ENCODE assay signal across 9 mouse cellular contexts in the genomic region with DNA sequence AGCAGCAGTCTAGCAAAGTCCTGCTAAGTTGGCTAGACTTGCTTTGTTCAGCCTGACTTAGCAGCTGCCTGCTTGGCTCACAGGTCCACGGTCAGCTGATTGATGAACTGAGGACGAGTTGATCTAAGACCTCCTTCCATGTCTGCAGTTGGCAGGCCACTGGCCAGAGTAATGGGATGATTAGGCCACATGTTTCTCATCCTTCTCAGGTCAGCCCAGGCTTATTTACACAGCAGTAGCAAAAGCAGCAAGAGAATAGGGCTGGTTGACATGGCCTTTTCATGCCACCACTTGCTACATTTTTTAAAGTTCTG. TPM values are rescaled to one million over a fixed set of nuclear protein-coding genes. Genes with fewer than 3 reads are reported as not detected.
A peak's percentile ranks its signal among the peaks of the same experiment; 100 is the strongest.
DNase-seq lines count a peak whose midpoint lies in the region; ATAC-seq lines count a peak whose summit lies in the region.
"Had no signal": no experiment of that assay in that cellular context is flagged by ENCODE, and none has a peak within 500 bp of the region (broad histone marks: within the 10 kb centered on the region; RNA-seq: fewer than 3 reads in every experiment).

No protein-coding gene starts in this region.

- H3K27ac ChIP-seq in neural tube, embryonic 15.5 days (replicated peaks): no peak overlapping the region
- 0 out of 2 replicates have a peak overlapping the region, but pooled peaks have one; percentile 68 for H3K27ac ChIP-seq in limb, embryonic 11.5 days (replicated peaks; ENCODE audit: low read depth, low read length)
- H3K27ac ChIP-seq: midbrain, embryonic 10.5 days had no signal

- no peaks in the 10 kb centered on the region for H3K27me3 ChIP-seq in neural tube, embryonic 15.5 days (replicated peaks)
- no peaks in the 10 kb centered on the region for H3K27me3 ChIP-seq in limb, embryonic 11.5 days (ENCODE audit: control insufficient read depth, insufficient read depth, low read length)

- H3K4me3 ChIP-seq in neural tube, embryonic 15.5 days (replicated peaks): no peak overlapping the region
- no peak overlapping the region for H3K4me3 ChIP-seq in limb, embryonic 11.5 days (ENCODE audit: low read depth, low read length)
- H3K4me3 ChIP-seq: midbrain, embryonic 10.5 days had no signal

- no peak overlapping the region for H3K4me2 ChIP-seq in neural tube, embryonic 15.5 days
- H3K4me2 ChIP-seq in limb, embryonic 11.5 days (ENCODE audit: low read depth, severe bottlenecking): no peak overlapping the region

- H3K9me3 ChIP-seq in neural tube, embryonic 15.5 days (replicated peaks): no peaks in the 10 kb centered on the region
- H3K9me3 ChIP-seq in limb, embryonic 11.5 days (ENCODE audit: control insufficient read depth, low read length): no peaks in the 10 kb centered on the region
- H3K9me3 ChIP-seq: midbrain, embryonic 10.5 days had no signal

- ATAC-seq in neural tube, embryonic 15.5 days (ENCODE audit: low FRiP score): no peak
- ATAC-seq in limb, embryonic 11.5 days (ENCODE audit: insufficient number of reproducible peaks, low FRiP score, low TSS enrichment, low read depth): no peak

- no peak overlapping the region for H3K9ac ChIP-seq in neural tube, embryonic 15.5 days (replicated peaks)
- H3K9ac ChIP-seq in limb, embryonic 11.5 days (ENCODE audit: low read length): no peak overlapping the region

- H3K4me1 ChIP-seq in neural tube, embryonic 15.5 days: 0 out of 2 replicates have a peak, but pooled peaks cover 2% of the 10 kb centered on the region
- 0 out of 2 replicates have a peak, but pooled peaks cover 3% of the 10 kb centered on the region for H3K4me1 ChIP-seq in limb, embryonic 11.5 days (ENCODE audit: control insufficient read depth, insufficient read depth, low read length)
- H3K4me1 ChIP-seq: midbrain, embryonic 10.5 days had no signal

- 45% methylated on average over 2 of the region's 2 CpGs for WGBS in neural tube, embryonic 15.5 days
- WGBS in limb, embryonic 11.5 days: 13% methylated on average over 2 of the region's 2 CpGs

- DNase-seq in cerebellum, postnatal 14 days: peak; percentile 10 to 15
- DNase-seq in cerebellum, adult 11 months: no peak
- DNase-seq in neural tube, embryonic 10.5 days (ENCODE audit: extremely low spot score, low spot score): peak; percentile 27
- DNase-seq in limb, embryonic 11.5 days (ENCODE audit: low spot score): peak; percentile 45
- peak; percentile 69 for DNase-seq in skeletal muscle tissue, adult 2 months (ENCODE audit: low read depth, low spot score)
- DNase-seq in adrenal gland, adult 8-10 months: no peak
- no peak for DNase-seq in cerebellum, adult 9-10 months

- no peaks in the 10 kb centered on the region for H3K36me3 ChIP-seq in neural tube, embryonic 15.5 days
- H3K36me3 ChIP-seq in limb, embryonic 11.5 days (ENCODE audit: control insufficient read depth, insufficient read depth, low read length): no peaks in the 10 kb centered on the region

RNA-seq across cellular contexts. Expression of gene Fbxo30, which starts 24.9 kb away (rescaled TPM):
- 16.9 and 18.3 TPM in 2 replicates for polyA plus RNA-seq in neural tube, embryonic 15.5 days (2015; fragmentation: Nextera tagmentation; extraction: Ambion mirVana)
- polyA plus RNA-seq in limb, embryonic 11.5 days (2014; fragmentation: Nextera tagmentation; extraction: Ambion mirVana): 44.7 and 45.3 TPM in 2 replicates
- 10 to 100 TPM; 23.1 to 34.1 (median 26.8) TPM for total RNA-seq in adrenal gland, adult 8-10 months (2022)

RNA-seq across cellular contexts. Expression of gene Epm2a, which starts 37.2 kb away (rescaled TPM):
- polyA plus RNA-seq in neural tube, embryonic 15.5 days (2015; fragmentation: Nextera tagmentation; extraction: Ambion mirVana): 1.00 and 1.5 TPM in 2 replicates
- polyA plus RNA-seq in limb, embryonic 11.5 days (2014; fragmentation: Nextera tagmentation; extraction: Ambion mirVana): 0.37 and 0.87 TPM in 2 replicates
- 10 to 100 TPM; 13.7 to 20.9 (median 19.8) TPM for total RNA-seq in adrenal gland, adult 8-10 months (2022)

Comparison
In these comparisons a context has a peak if more than half of its experiments do, and no peak if none do; other contexts are left out.
1. DNase-seq: peak in cerebellum, postnatal 14 days (2 of 2), neural tube, embryonic 10.5 days (single experiment), limb, embryonic 11.5 days (single experiment) and skeletal muscle tissue, adult 2 months (single experiment); none in cerebellum, adult 11 months (single experiment), adrenal gland, adult 8-10 months (single experiment) and cerebellum, adult 9-10 months (single experiment).